Mouse (Mus musculus): ENCODE results near the gene Uts2b.

Uts2b gene

DNA sequence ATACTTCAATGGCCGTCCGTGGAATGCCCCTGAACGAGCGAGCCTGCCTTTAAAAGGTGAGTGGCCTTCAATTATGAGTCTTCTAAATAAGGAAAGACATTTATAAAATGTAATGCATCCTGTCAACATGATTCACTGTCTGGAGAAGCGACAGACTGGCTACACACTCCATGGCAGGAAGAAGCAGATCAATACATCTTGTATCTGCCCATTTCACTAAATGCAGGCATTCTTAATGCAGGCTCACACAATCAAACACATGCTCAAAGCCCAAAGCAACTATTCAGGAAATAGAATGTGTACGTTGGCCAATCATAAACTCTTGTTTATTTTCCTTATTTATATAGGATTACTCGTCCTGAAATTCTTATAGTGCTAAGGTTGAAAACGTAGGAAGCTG lies at the start of gene Uts2b:
TSS of gene Uts2b (minus strand) at position 49 of the 400 bp plus-strand sequence.
- no peak for DNase-seq (ENCODE audit: low spot score)

DNA sequence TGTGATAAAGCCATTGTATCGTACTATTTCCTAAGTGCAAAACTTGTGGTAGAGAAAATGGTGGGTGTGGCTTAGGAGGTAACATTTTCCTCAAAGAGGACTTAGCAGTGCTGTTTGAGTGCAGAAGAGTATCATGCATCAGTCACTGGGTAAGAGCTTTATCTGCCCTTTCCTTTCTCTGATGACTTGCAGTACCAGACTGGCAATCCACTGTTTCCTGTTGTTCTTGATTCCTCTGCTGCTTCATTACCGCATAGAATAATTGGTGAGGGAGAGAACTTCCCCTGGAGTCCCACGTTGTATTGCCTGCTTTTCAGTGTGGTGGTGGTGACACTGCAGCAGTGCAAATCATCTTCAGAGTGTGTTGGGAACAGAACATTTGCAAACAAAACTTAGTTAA lies 47.6 kb upstream of the Uts2b start:
- no peak for DNase-seq (ENCODE audit: low spot score)

DNA sequence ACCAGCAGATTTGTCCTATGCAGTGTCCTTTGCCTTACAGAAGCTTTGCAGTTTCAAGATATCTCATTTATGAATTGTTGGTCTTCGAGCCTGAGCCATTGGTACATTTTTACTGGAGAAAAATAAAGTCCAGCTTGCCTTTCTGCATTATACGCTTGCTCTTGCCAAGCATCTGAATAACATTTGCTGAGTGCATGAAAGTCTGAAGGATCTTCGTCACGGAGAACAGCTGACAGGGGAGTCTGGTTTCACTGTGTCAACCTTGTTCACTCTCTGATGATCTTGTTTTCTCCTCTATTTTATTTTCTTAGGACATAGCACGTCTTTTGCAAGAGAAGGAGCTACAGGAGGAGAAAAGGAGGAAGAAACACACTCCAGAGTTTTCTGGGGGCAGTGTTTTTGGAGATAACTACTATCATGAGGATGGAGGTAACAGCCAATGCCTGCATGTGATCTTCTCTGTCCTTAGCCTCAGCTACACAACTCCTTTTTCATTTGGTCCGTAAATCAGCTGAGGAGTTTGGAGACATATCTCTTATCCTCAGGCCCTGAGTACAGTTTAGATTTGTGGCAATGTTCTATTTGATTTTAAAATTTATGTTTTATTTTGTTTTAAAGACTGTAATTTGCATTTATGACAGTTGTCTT lies 47.0 kb upstream of the Uts2b start:
- no peak for DNase-seq (ENCODE audit: low spot score)

DNA sequence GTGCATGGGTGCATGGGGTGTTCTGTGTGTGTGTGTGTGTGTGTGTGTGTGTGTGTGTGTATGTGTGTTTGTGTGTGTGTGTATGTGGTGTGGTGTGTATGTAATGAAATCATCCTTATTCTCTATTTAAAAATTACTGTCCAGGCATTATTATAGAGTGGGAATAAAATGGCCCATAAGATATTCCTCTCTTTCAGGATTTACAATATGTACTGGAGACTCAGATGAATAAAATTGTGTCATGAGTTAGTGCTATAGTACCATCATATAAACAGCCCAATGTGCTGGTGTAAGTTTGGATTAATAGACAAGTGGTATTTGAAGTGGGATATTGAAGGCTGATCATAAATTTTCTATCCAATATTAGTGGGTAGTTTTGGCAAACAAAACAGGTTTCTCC lies 34.1 kb upstream of the Uts2b start:
- no peak for DNase-seq (ENCODE audit: low spot score)

DNA sequence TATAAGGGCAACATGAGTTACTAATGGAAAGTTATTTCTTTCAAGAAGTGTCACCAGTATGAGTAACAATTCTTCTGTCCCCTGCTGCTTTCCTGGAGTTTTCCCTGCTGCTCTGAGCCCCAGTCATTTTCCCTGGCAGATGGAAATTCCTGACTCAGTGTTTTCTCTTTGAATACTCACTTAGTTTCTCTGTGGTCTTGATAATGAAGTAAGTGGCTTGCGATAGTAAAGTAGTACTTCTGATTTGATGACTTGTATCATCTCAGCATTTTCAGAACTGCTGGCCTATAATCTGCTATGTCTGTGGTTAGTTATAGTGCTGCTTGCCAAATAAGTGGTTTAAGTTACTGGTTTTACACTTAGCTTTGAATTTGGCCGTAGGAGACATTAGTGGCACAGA lies 31.5 kb upstream of the Uts2b start:
- no peak for DNase-seq (ENCODE audit: low spot score)

DNA sequence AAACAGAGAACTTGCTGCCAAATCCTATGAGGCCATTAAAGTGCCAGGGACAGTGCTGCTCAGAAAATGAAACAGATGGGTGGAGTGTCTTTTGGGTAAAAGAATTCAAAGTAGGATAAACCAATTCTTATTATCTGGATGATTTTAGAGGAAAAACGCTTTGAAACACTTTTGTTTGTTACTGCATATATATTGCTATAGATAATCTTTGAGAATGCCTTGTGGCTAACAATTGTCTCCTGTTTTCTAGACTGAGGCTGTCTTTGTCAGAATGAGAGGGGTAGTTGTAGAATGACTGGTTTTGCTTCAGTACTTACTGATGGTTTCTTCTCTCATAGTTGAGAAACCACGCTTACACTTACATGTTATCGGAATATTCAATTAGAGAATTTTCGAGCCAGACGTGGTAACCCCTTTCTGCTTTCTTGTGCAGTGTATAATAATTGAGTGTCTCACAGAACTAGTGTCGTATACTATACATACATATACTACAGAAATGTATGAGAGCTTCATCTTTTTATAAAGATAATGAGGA lies 29.7 kb upstream of the Uts2b start:
- no peak for DNase-seq (ENCODE audit: low spot score)

DNA sequence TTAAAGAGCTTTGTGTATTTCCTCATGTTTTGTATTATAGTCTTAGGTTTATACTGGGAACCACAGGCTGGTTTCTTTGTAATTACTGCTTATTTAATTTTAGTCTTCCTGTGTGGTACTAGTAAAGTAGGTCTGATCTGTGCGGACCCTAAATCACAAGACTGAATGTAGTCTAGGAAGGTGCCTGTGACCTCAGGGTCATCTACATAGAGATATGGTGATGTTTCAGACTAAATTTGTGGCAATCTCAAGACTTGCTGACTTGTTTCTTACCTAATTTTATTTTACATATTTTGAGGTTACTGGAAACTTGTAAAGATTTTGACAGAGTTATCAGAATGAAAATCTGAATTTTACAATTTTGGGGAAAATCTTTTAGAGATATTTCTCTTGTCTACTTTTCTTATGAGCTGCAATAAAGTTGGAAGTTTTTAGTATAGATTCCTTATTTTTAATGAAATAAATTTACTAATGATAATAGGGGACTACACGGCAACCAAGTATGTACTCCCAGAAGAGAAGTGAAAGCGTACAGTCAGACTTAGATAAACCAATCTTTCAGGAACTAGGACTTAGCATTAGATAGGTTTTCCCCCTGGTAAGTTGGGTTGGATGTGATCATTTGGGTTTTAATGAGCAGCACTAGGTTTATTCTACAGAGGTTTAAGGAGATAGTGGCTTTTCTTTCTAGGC lies 29.1 kb upstream of the Uts2b start:
- DNase-seq (ENCODE audit: low spot score): no peak

DNA sequence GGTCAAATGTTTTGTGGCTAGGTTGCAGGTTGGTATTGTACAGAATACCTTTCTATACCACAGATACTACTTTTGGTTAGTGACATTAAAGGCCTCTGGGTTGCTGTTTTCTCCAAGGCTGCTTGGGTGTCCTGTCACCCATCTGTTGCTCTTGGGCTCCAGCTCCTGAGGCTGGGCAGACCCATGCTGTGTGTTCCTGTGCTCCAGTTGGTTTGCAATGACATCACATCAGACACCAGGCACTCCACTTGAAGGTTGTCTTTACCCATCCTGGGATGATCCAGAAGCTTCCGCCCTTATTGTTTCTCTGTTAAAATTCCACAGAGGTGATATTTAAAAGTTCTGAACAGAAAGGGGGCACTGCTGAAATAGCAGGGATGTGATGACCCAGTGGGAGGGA lies 26.9 kb upstream of the Uts2b start:
- DNase-seq (ENCODE audit: low spot score): no peak

DNA sequence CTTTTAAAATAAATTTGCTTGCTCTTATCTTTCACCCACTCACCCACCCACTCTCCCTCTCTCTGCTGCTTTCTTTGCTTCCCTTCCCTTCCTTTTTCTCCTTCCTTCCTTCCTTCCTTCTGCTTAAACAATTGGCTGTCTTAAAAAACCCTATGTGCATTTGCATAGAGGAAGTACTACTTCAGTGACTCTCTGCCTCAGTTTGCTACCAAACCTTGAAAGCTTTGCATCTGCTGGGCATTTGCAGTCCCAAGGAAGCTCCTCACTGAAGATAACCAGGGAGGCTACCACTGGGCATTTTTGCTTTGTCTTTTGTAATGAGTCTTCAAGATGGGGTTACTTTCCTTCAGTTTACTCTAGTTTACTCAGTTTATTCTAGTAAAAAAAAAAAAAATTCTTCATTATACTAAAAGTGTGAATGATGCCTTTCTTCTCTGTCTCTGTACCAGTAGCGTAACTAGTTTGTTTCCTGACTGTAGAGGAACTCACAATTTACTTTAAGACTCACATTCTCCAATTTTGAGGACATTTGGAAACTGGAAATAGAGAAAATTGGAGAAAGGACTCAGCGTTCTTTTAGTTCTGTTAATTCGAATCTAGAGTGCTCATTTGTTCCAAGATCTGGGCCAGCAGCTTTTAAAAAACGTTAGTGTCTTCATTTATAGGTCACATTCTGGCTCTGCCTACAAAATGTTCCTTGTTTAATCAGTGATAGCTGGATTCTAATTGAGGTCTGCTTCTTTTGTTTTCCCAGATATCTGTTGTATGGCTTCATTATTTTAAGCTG lies 25.4 kb upstream of the Uts2b start:
- no peak for DNase-seq (ENCODE audit: low spot score)

DNA sequence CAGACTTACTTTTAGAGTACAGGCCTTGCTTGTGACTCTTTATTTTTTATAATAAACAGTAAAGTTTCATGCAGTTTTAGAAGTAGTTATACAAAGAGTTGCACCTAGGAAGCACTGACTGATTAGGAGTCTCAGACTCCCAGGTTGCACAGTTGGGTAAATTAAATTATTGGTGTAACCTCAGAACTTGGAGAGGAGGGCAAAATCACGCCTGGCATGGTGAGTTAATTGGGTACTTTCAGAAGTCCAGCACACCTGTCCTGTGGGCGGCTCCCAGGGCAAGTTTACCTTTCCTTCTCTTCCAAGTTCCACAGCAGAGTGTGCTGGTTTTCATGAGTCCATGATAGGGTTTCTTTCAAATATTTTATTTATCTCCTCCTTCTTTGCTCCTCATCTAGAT lies 21.8 kb upstream of the Uts2b start:
- DNase-seq (ENCODE audit: low spot score): no peak

DNA sequence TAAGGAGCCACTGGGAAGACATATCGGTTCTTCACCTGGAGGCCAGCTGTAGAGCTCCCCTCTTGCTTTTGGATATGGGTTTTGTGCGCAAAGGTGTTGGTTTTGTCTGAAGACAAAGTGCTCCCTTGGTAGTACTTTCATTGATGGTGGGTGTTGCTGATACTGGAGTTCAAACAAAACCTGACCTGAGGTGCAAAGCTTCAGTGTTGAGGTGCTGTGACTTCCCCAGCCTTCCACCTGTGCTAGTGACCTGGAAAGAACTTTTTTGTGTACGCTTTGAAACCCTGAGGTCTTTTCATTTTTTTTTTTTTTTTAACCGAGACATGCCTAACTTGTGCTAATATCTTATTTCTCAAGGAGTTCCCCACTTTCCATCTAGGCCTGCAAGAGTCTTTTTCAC lies 20.3 kb upstream of the Uts2b start:
- no peak for DNase-seq (ENCODE audit: low spot score)

DNA sequence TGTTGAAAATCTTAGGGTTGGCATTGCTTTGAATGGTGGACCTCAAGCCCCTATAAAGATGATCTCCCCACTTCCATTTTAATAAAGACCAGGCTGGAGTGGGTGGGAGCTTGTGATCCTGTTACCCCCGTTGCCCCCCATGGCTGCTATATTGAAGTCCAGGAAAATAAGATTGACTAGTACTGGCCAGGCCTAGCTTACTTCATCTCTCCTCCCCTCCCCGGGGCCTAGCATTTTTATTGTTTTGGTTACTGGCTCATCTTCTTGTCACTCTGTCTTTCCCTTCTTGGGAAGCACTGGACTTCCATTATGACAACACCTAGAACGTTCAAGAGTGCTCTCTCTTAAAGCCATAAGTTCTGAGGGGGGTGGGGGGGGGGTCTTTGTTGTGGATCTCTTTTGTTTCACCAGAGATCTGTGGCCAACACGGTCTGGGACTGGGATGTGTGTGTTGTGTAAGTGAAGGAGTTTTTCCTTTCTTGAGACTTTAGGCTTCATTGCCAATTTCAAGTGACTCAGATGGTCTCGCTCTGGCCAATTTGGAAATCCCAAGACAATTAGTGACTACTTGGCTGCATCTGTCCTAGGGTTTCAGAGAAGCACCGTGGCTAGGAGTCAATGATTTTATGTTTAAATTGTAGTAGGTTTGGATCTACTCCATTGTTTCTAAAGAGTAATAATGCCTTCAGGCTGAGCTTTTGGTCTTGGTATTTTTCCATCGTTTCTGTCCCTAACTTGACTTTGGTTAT lies 19.7 kb upstream of the Uts2b start:
- DNase-seq (ENCODE audit: low spot score): peak; percentile 16

DNA sequence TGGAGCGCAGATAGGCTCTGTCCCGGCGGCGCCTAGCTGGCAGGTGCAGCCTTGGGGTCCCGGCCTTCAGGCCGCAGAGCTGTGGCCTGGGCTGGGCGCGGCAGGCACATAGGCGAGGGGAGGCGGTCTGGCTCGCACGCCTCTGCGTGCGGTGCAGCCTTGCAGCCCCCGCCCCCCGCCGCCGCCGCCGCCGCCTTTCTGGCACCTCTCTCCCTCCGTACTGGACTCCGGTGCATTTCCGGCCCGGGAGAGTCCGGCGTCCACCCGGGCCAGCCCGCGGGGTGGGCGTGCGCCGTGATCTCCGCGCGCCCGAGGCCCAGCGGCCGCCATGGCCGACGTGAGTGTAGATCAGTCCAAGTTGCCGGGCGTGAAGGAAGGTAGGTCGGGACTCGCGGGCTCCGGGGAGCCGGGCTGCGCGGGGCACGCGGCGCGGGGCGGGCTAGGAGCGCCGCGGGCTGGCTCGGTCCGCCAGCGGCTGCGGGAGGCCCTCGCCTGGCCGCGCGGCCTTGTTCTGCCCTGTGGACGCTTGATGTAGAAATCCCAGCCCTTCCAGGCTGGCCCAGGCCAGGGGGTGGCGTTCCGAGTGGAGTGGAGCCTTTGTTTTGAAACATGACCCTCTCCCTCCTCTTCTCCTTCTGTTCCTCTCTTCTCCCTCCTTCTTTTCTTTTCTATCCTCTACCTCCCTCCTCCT lies 18.9 kb upstream of the Uts2b start, which contains the start of gene Ccdc50:
TSS of gene Ccdc50 (plus strand) at position 109 of the 691 bp plus-strand sequence.
- DNase-seq (ENCODE audit: low spot score): peak; percentile 78

DNA sequence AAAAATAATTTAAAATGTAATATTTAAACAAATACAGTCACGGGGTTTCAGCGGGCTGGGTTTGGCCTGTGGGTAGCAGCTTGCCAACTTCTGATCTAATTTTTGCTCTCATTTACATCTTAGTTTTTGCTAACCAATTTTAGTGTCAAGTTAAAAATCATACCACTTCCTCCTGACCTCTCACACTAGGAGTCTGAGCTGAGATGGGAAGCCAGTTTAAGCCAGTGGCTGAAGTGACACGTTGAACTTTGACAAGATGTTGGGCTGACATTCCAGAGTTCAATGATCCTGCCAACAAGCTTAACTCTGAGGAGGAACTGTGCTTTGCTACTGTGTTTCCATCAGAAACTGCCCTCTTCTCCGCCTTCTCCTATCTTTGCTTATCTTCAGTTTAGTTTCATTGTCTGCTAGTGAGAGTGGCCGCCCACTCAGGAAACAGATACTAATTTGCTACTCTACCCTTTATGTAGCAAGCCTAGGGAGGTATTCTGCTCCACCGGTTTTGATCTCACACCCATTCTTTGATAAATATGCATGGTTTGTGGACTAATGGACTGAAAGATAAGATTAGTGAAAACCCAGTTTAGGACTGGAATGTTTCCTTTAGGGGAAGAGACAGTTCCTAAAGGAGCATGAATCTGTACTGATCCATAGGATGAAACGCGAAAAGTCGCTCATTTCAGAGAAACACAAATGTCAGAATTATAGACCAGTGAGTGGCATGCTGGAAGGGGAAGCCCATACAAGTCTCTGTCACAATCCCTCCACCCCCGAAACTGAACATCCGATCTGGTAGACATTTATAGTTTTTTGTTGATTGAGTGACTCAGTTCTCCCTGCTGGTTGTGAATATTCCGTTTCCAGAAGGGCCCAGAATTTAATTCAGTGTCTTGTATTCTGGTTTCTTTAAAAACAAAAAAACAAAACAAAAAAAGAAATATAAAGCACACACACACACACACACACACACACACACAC lies 17.9 kb upstream of the Uts2b start:
- DNase-seq (ENCODE audit: low spot score): peak; percentile 14

DNA sequence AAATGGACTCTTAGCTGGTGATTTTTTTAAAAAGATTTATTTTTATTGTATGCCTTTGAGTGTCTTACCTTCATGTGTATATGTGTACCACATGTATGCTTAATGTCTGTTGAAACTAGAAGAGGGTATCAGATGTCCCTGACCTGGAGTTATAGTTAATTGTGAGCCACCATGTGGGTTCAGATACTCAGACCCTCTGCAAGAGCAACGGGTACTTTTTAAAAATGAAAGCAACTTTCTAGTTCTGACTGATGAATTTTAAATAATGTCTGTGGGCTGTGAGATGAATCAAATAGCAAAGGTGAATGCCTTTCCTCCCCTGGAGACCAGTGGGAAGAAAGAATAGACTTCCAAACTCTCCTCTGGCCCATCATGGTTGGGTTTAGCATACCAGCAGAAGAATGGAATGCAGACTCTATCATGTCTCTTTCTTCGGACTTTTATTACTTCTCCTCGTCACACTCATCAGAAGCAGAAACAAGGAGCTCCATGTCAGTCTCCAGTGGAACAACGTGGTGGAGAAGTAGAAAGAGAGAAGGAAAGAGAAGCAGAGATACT lies 16.9 kb upstream of the Uts2b start:
- DNase-seq (ENCODE audit: low spot score): no peak

DNA sequence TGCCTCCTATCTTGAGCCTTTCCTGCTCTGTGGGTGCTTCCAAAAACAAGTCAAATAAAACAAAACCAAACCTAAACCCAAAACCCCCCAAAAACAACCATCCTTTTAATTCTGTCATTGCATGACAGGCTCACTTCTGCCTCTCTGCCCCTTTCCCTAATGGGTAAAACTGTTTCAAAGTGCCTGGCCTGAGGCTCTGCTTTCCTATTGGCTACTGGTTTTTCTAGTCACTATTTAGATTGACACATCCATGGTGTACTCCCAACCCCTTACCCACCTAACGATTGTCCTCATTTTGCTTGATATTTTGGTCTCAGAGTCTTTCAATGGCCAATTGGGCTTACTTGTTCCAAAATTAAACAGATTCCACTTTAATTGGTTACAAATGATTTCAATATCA lies 15.6 kb upstream of the Uts2b start:
- no peak for DNase-seq (ENCODE audit: low spot score)

DNA sequence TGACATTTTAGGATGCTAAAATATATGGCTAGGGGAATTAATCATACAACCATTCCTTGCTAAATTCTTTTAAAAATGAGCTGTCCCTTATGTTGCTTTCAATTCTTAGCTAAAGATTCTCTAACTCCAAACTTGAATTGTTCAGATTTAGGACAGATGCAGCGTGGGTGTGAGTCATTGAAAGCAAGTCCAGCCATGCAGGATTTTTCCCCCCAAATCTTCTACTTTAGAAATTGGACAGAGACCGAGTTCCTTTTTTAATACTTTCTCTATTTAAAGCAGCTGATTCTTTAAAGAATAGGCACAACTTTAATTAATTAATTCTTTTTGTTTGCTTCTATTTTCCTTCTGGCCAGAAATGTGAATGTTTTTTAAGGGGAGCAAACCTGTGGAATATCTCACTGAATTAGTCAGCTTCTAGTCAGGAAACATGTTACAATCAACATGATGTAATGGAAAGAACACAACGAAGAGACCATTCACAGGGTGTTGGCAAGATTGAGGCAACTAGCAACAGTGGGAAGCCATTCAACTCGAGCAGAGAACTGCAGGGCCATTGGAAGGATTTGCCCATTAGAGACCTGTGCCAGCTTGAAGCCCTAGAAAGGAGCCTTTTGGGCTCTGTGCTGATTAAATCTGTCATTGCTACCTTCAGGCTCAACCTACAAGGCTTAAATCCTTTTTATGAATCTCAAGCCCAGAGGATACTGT lies 15.0 kb upstream of the Uts2b start:
- DNase-seq (ENCODE audit: low spot score): no peak

DNA sequence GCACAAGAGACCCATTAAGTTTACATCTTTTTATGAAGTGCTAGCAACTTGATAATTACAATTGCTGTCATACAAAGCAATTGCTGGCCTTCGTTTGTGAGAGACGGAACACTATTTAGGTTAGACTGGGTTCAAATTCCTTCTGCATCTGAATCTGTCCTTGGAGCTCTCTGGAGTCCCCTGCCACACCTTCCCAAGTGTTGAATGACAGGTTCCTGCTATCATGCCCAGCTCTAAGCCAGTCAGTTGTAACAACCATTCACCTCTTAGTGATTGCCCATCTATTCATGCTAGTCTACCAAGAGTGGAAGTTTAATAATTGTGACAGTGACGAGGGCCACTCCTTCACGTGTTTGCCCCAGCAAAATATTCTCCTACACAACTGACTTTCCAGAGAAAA lies 12.2 kb upstream of the Uts2b start:
- no peak for DNase-seq (ENCODE audit: low spot score)

DNA sequence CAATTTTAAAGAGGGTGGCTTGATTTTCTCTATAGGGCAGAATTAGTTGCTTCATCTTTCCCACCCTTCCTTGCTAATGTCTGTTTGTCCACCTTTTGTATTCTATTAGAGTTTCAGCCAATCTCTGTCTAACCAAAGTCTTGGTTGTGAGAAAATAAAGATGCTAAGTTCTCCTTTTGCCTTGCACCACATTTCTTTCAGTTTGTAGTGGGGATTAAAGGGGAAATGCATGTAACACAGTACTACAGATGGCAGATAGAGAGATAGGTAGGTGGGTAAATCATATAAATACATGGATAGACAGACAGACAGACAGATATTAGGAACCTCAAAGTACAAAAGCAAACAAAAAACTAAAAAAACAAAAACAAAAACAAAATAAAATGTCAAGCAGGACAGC lies 6.5 kb upstream of the Uts2b start:
- no peak for DNase-seq (ENCODE audit: low spot score)
